Mouse (Mus musculus) erythroblast, embryonic 14.5 days (primary cell): Measurements from ENCODE around the gene Plekhn1.

ENCODE experiments used
- GATA1 ChIP-seq: IDR thresholded peaks from 2 replicates; pipeline ENCODE4 v1.6.1; 2012; ENCODE audit warnings: low read length, inconsistent platforms, mixed read lengths
- TAL1 ChIP-seq: IDR thresholded peaks from 3 replicates; pipeline ENCODE4 v1.6.1; 2012; ENCODE audit warnings: low read length, inconsistent platforms, mixed read lengths

GRCm38 (mm10) chr4:156197829-156198205, 36.8 kb downstream of the Plekhn1 start:
- TF ChIP-seq TAL1 (no peak), GATA1 (no peak)
